Mouse (Mus musculus) kidney, adult 11 months (tissue): ENCODE measurements at regions not wholly inside any gene's neighbourhood (a gene's known extent, or its start where the extent isn't known, plus 50 kb on each side); places are given as distances from the start of the nearest gene placed in this dataset.
A peak's percentile ranks its signal among the peaks of the same experiment; 100 is the strongest.

Experiments
- DNase-seq: peaks from one replicate; pipeline ENCODE4 v3.0.0; 2022

DNA sequence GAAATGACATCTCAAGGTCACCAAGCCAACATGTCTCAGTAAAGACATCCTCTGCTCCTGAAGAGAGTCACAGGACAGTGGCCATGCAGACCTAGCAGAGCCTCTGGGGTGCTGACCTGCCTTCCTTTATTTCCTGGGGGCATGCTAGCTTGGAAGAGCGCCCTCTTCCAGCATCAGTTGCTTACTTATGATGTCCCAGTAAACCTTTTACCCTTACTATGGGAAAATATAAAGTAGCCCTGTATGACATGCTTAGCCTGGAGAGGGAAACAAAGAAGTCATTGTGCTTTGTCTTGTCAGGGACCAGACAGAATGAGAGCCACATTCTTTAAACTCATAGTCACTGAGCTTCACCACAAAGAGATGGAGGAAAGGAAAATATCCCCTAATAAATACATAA, 82.9 kb downstream of the Postn start:
- no peak for DNase-seq

DNA sequence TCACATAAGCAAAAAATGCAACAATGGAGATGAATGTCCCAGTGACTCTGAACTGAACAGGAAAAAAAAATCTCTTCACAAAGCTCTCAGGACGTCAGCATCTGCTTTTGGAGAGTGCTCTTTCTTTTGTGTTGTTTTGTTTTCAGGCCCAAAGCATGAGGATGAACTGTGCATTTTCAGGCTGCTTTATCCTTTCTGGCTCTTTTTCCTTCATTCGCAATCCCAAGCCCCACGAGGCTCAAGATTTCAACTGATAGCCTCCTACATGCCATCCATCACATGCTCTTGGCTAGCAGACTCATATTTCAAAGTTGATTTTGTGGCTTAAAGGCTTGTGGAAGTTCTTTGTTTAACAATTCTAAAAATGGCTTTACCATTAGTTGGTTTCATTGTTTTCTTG, 86.0 kb downstream of the Postn start:
- no peak for DNase-seq

DNA sequence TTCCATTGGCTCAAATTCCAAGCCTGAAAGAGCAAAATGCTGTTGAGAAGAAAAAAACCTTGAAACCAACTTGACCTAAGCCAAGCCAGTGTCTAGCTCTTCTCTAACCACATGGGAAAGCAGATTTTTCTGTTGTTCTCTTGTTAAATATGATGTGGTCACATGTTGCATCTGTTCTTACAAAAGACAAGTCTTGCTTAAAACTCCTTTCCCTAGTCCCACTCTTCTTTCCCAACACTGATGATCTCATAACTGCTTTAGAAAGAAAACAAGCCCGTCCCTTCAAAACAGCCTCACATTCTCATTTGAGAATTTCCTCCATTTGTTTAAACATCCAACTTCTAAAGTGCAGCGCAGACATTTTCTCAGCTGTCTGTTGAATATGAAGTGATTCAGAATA, 96.5 kb downstream of the Postn start:
- no peak for DNase-seq

DNA sequence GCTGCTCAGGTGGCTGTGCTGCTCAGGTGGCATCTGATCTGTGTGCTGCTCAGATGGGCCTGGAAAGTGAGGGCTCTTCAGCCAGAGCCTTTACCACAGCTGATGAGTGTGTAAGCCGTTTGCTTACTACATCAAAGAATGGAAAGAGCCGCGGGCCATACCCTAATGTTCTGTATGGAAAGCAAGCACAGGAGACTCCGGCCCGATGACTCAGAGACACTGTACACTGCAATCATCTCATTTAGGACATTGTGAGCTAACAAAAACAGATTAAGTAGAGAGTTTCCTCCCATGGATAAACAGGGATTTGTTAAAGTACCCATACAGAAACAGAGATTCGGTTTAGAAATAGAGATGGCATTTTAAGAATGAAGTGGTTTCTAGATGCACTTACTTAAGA, 100.5 kb downstream of the Postn start:
- no peak for DNase-seq

DNA sequence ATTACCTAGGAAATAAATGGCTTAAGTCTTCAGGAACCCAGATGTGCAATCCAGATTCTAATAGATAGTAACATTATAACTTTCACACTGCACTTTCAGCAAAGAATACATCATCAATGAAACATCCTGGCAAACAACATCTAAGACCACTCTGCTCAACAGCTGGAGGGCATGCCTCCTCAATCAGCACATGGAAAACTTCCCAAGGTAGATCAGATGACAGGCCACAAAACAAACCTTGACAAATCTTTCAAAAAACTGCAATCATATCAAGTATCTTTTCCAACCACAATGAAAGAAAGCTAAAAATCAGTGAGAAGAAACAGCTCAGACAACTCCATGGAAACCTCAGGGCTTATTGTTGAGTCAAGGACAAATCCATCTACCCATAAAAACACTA, 105.2 kb downstream of the Postn start:
- DNase-seq, result no peak

DNA sequence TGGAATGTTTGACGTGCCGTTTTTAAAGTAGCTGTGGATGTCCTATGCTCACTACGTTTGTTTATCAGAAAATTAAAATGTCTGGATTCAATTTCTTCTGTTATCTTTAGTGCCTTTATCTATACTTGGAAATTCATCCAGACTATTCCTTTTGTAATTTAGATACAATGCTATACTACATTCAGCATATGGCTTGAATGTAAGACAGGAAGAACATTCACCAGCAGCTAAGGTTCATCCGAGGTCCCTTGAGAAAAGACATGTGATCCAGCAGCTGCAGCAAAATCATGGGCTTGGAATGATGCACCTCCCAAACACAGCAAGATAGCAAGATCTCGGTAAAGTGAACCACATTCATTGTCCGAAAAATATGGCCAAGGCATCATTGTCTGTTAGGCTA, 113.3 kb downstream of the Postn start:
- DNase-seq, result no peak

DNA sequence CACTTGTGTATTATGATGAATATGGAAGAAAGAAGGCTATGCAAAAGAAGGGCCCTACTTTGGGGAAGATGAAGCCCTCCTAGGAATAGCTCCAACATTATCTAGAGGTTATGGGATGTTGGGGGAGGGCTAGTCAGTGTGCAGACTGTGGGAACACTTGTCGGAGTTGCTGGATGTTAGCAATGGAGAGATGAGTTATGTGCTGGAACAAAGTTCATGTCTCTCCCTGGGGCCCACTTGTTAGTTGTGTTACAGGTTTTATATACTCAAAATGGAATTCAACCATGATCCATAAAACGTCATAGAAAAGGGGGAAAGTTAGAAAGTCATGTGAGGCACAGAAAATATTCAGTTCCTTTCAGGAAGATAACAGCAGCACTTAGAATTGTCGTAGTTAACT, 115.0 kb downstream of the Postn start:
- DNase-seq, result no peak

DNA sequence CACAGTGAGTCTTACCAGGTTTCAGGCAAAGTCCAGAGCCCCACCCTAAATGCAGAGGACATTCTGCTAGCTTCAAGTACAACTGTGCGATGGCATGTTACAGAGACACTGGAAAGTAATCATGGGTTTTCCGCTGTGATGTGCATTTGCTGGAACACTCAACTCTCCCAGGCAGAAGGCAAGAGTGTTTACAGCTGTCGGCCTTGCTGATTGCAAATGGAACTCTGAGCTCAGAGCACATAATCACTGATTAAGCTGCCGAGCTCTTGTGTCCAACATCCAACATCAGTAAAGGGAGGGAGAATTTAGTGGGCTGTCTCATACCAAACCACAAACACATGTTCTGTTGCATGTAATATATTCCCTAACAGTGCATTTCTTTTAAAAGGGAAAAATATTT, 117.1 kb downstream of the Postn start:
- no peak for DNase-seq

DNA sequence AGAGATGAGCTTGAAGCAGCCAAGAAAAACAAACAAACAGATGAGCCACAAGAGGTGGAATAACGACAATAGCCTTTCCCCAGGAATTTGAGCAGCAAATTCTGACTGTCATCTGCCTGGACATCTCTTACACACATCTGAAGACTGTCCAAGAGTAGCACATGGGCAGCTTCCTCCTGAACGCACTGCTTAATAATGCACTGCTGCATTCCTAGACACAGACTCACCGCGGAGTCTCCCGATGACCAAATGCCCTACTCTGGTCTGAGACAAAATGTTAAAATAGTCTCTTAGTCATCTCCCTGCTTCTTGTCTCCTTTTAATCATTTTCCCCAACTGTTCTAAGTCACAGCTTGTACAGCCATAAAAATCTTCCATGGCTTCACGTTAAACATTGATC, 119.3 kb downstream of the Postn start:
- DNase-seq, result no peak

DNA sequence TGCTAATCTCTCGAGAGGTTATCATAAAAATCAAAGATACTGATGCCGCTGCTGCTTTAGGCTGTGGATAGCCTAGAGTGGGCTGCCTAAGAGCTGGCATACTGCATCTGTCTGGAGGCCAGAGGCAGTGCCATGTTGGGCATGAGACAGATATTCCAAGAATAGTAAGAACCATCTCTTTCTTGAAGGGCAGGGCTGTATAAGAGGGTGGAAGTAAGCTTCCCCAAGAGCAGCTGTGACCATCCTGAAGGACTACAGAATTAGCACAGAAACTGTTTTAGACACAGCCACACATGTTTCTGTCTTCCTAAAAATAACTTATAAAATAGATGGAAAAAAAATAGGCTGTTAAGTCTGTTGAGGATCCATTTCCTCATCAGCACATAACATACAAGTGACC, 126.4 kb downstream of the Postn start:
- DNase-seq, result no peak

DNA sequence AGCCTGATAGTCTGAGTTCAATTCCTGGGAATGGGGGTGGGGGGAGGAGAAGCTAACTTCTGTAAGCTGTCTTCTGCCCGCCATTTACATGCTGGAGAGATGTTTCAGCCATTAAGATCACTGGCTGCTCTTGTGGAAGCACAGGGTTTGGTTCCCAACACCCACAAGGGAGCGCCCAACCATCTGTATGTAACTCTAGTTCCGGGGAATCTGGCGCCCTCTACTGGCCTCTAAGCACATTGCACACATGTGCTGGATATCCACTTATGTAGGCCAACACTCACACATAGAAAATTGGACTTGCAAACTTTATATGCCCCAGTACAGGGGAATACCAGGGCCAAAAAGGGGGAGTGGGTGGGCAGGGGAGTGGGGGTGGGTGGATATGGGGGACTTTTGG, 126.9 kb downstream of the Postn start:
- DNase-seq, result no peak

DNA sequence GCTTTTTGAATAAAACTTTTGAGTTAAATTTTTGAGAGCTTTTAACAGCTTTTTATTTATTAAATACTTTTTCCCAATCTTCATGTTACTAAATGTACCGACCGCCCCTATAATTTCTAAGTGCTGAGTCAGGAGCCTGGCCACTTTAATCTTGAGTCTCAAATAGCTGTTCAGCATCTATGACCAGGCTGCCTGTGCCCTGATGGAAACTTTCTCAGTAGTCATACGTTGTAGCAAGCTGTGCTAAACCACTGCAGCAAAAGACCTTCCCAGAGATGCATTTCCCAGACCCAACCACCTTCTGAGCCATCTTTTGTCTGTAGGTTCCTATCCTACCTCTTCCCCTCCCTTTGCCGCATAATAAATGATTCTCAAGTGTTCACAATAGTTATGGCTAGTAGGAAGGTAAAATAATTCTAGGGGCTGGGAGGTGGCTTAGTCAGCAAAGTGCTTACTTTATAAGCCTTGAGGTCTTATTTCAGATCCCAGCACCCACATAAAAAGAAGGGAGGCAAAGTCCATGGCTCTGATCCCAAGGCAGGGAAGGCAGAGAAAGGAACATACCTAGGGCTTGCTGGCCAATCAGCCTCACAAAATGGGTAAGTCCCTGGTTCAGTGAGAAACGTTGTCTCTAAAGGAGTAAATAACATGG, 129.5 kb downstream of the Postn start:
- no peak for DNase-seq

DNA sequence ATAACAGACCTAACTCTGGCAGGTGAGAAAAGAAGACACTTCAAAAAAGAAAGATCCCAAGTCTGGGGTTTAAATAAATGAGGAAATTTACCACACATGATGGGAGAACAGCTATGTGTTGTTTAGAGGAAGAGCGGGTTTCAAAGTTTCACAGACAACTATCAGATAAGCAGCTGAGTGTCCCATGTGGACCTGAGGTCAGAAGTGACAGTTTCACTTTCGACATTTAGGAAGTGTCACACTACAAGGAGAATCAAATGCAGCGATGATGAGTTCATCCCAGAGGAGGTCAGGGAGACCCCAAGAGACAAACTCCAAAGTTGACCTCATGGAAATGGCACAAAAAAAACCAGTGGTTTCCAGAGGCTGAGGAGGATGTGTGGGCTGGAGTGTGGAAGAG, 132.7 kb downstream of the Postn start:
- DNase-seq, result no peak

DNA sequence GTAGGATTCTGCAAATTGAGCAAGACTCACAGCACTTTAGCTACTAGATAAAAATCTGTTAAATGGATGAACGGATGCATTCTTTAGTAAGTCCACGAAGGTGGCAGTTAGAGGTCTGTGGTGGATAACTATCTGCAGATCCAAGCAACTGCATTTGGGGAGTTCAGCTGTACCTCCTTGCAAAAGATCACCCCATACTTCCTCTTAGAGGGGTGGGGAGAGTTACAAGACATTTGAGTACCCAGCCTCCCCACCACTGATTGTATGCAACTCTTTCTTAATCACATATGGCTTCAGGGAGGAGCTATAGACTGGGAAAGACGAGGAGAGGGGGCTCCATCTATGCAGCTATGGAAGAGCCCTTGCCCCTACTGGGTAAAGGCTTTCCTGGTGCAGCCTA, 144.1 kb downstream of the Postn start:
- no peak for DNase-seq

DNA sequence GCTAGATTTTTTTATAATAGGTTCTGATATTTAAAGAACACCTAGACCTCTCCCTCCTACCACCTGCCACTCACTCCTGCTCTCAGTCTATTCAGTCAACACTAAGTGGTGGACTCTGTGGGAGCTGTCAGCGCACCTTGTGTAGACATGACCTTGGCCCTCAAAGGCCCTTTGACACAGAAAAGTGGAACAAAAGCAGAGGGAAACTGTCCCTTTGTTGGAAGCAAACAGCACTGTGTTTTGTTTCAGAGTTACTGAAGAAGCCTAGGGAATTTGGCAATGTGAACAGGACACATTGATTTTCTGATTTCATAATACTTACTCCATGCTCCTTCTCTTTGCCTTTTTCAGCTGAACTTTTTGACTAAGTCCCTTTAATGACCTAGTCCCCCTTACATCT, 146.7 kb downstream of the Postn start:
- DNase-seq, result no peak

DNA sequence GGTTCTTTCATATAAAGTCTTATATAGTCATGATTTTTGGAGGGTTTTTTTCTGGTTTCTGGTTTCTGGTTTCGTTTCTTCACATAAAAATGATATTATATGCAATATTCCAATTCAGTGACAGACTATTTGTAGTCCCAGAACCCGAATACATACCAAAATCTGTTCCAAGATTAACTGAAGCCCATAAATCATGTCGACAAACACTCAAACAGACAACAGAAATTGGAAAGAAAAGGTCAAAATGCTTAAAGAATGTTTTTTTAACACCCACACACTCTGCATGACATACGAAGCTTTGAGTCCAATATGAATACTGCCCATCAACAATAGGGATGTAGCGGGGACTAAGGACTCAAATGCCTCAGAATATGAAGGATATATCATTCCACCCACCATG, 148.0 kb downstream of the Postn start:
- DNase-seq, result no peak

DNA sequence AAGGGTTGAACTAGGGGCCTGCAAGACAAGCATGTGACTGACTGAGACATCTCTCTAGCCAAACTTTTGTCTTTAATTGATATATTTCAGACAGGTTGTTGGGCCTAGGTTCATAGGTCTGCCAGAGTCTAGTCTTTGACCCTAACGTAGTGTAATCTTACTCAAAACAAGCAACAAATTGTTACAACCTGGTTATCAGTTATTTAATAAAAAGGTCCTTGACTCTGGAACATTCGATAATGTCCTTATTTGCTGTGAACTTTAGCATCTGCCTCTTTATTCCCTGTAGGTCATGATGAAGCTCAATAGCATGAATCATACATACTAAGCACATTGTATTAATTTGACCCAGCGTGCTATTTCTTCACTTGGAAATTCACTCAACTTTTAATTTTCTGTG, 156.3 kb downstream of the Postn start:
- no peak for DNase-seq

DNA sequence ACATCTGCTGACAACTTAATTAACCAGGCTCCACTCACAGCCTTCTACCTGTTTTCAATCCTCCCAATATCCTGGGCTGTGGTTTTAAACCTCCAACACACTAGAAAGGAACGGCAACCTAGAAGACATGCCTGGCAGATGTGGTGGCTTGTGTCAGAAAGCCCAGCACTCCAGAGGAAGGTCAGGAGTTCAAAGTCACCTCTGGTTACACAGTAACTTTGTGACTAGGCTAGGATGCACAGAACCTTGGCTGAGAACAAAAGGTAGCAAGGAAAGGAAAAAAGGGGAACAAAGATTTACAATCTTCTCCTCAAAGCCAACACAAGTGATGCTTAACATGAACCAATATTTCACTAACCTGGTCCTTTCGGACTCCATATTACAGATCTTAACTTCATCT, 161.8 kb downstream of the Postn start:
- DNase-seq, result no peak

DNA sequence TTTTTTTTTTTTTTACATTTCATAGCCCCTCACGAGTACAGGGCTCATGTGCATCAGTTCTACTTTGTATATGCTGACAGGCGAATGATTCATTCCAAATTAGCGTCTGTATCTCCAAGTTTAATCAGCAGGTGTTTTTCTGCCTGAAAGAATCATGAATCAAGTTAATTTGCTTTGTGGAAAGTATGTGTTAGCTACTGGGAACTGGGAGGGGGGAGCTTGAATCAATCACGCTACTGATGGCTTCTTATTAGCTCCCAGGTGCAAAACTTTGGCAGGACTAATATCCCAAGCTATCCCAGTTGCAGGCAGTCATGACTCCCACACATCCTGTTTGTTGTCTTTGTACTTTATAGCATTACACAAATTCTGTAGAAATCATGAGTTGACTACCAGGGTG, 165.7 kb downstream of the Postn start:
- DNase-seq, result no peak

DNA sequence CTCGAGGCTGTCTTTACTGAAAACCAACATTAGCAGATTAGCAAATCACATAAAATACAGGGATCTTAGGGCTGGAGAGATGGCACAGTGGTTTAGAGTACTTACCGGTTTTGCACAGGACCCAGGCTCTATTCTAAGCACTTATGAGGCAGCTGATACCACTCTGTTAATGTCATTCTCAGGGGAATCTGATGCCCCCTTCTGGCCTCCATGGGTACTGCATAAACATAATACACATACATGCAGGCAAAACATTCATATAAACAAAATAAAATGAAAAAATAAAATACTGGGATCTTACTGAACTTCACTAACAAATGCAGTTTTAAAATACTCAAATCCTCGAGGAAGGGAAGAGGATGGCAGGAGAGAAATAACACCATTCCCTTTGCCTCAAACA, 164.3 kb upstream of the Supt20 start:
- no peak for DNase-seq

DNA sequence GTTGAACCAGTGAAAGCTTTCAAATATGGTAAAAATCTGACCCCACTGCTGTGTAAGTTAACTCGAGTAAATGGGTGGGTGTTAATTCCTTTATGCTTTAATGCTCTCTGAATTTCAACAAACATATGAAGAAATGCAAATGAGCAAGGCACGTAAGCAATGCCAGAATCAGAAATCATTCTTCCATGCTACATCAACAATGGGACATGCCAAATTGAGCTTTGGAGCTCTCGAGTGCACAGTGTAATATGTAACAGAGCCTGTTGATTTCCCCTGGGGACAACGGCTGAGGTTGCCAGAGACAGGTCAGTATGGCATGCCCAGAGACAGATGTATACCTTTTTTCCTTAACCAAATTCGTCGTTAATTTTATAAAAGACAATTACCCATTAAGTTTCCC, 162.4 kb upstream of the Supt20 start:
- peak; percentile 2 for DNase-seq

DNA sequence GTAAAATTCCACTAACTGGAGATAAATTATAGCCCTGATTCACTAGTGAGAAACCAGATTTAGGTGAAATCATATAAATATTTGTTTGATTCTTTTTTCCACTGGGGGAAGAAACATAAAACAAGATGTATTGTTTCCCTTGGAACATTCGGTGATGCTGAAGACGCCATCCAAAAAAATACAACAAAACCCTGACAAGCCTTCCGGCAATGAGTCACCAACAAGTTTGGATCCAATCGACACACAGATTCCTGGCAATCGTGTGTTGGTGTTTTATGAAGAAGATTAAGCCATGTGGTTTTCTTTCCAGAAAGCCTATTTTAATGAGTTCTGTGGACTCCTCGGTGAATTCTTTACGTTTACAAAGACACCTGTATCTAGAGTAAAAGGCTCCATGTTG, 157.2 kb upstream of the Supt20 start:
- no peak for DNase-seq

DNA sequence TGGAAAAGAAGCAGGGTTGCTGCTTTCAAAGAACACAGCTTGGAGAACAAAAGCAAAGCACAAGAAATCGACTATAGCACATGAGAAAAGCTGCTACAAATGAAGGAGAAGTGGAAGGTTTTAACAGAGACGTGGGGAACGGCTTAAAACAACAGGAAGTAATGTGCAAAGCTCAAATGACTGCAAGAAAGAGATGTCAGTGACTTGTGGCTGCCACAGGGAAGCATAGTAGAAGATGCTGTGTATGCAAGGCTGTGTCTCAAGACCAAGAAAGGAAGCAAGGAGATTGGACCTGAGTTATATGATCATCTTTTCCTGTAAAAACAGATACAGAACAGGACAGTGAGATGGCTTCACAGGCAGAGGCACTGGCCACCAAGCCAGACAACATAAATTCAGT, 154.6 kb upstream of the Supt20 start:
- DNase-seq, result no peak

DNA sequence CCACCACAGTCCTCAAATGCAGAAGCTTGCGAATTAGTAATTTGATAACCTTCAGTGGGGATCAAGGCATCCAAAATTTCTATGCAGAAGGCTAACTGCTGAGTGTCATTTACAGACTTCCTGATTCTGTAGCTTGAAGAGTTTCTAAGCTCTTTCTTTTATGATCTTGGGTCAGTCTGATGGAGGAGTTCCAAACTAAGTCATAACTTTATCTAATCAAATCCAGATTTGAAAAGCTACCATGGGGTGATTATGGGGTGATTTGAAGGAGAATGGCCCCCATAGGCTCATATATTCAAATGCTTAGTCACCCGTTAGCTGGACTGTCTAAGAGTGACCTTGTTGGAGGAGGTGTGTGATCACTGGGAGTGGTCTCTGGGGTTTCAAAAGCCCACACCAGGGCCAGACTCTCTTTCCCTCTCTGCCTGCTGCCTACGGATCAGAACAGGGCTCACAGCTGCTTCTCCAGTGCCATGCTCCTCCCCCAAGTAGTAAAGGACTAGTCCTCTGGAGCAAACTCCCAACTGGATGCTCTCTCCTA, 152.0 kb upstream of the Supt20 start:
- no peak for DNase-seq

DNA sequence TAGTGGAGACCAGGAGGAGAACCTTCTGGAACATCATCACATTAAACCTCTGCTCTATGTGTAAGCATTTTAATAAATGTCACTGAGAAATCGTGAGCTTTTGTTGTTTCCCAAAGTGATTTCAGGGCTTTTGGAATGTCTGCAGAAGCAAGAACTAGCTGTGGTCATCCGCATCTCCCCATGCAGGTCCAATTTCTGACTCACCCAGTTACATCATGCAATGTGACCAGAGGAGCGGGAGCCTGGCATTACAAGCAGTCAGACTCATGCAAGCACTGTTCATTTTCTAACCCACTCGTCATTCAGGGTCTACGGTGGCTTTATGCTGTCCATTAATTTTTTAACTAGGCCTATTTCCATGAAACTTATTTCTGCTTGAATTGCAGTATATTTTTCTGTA, 151.2 kb upstream of the Supt20 start:
- DNase-seq, result no peak

DNA sequence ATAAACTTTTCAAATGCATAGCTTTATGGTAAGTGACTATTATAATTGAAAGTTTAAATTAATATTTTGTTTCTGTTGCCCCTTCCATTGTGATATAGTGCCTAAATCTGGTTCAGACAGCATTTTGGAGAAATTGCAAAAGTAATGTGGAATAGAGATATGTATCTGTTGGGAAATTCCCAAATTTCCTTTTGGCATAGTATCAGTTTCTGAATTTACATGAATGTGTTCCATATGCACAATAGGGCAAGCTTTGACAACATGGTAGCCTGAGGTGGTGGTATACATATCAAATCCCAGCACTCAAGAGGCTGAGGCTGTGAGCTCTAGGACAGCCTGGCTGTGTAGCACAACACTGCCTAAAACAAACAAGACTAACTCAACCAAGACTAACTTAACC, 147.2 kb upstream of the Supt20 start:
- no peak for DNase-seq
